Mouse (Mus musculus) spleen, postnatal 10 days (tissue): ENCODE measurements around the gene A730015C16Rik.

ENCODE experiments used
- DNase-seq, 2 experiments: peaks; one replicate each; pipeline ENCODE4 v3.0.0; 2021 to 2022; ENCODE audit warnings: low spot score in 2 of 2

A730015C16Rik gene

GRCm38 (mm10) chr4:108848505-108848848 lies at the start of gene A730015C16Rik:
A730015C16Rik (minus strand) TSS chr4:108848619.
- peak; percentile 37 to 42 for DNase-seq

GRCm38 (mm10) chr4:108890876-108891275 lies 42.5 kb upstream of the A730015C16Rik start:
- no peak for DNase-seq

- DNase-seq: no peak
Measured at GRCm38 (mm10) chr4:108887456-108887855, 39.0 kb upstream of the A730015C16Rik start.

- no peak for DNase-seq
Measured at GRCm38 (mm10) chr4:108883815-108884214, 35.4 kb upstream of the A730015C16Rik start.

GRCm38 (mm10) chr4:108878963-108879822 lies 30.8 kb upstream of the A730015C16Rik start, which contains the start of gene Rab3b:
Rab3b (plus strand) TSS chr4:108879063.
- DNase-seq: peak; percentile 54 to 81

GRCm38 (mm10) chr4:108877901-108878300 lies 29.5 kb upstream of the A730015C16Rik start:
- DNase-seq: no peak

GRCm38 (mm10) chr4:108873746-108874145 lies 25.3 kb upstream of the A730015C16Rik start:
- DNase-seq: no peak

GRCm38 (mm10) chr4:108869730-108870374 lies 21.4 kb upstream of the A730015C16Rik start:
- DNase-seq: peak; percentile 60 to 81

GRCm38 (mm10) chr4:108866806-108867205 lies 18.4 kb upstream of the A730015C16Rik start:
- DNase-seq: no peak

- DNase-seq: peak; percentile 65 to 74
Measured at GRCm38 (mm10) chr4:108847715-108848504, 509 bp downstream of the A730015C16Rik start, which contains the start of gene Kti12. Kti12 (plus strand) TSS chr4:108847785.

- no peak for DNase-seq
Measured at GRCm38 (mm10) chr4:108845824-108846569, 2.4 kb downstream of the A730015C16Rik start.

GRCm38 (mm10) chr4:108843336-108843735 lies 5.1 kb downstream of the A730015C16Rik start:
- DNase-seq: no peak

GRCm38 (mm10) chr4:108841920-108842578 lies 6.4 kb downstream of the A730015C16Rik start:
- DNase-seq: no peak

- DNase-seq: no peak
Measured at GRCm38 (mm10) chr4:108838031-108838430, 10.4 kb downstream of the A730015C16Rik start.

- no peak for DNase-seq
Measured at GRCm38 (mm10) chr4:108835496-108835895, 12.9 kb downstream of the A730015C16Rik start.

GRCm38 (mm10) chr4:108834971-108835311 lies 13.5 kb downstream of the A730015C16Rik start:
- DNase-seq: no peak

GRCm38 (mm10) chr4:108834115-108834970 lies 14.1 kb downstream of the A730015C16Rik start, which contains the start of gene Txndc12:
Txndc12 (plus strand) TSS chr4:108834601.
- peak; percentile 54 to 76 for DNase-seq

GRCm38 (mm10) chr4:108833828-108834114 lies 14.6 kb downstream of the A730015C16Rik start:
- no peak for DNase-seq

GRCm38 (mm10) chr4:108832916-108833827 lies 15.2 kb downstream of the A730015C16Rik start, which contains the start of gene Btf3l4:
Btf3l4 (minus strand) TSS chr4:108833614.
- DNase-seq: peak; percentile 84 to 93
